Mouse (Mus musculus) gastrocnemius, adult 18-20 months (tissue): ENCODE measurements around the gene Vmn1r179. TPM values are rescaled to one million over a fixed set of nuclear protein-coding genes. Genes with fewer than 3 reads are reported as not detected.
"Not testable (repeated sequence)": the region's sequence is repeated elsewhere in the genome, so short reads cannot be mapped to it uniquely, and the experiment has no call there.

Experiments used
- DNase-seq: peaks from one replicate; pipeline ENCODE4 v3.0.0; 2021; ENCODE audit warnings: low spot score
- long read RNA-seq, 2 experiments: library from polyadenylated mRNA; stranded (forward); transcript quantifications; one replicate each; pipeline ENCODE4 v2.0.0; 2021
- total RNA-seq, 2 experiments: library from RNA; stranded (reverse); gene quantifications; 2 replicates each; pipeline ENCODE4 v1.2.3; 2021

Vmn1r179 gene
- not detected for total RNA-seq
- long read RNA-seq, experiment 1 = 0 reads
- long read RNA-seq, experiment 2 = 0 reads

- DNase-seq = no peak
These were observed at the start of gene Vmn1r179 for GRCm38 (mm10) chr7:23926678-23927077. Gene Vmn1r179 (plus strand): TSS chr7:23926978.

GRCm38 (mm10) chr7:23891709-23892108, 35.1 kb upstream of the Vmn1r179 start, which contains the start of gene Vmn1r178:
Gene Vmn1r178 (plus strand): TSS chr7:23892009.
- DNase-seq = no peak

GRCm38 (mm10) chr7:23950332-23950731, 23.6 kb downstream of the Vmn1r179 start, which contains the start of gene Vmn1r180:
Gene Vmn1r180 (plus strand): TSS chr7:23950632.
- DNase-seq = no peak

- DNase-seq = not testable (repeated sequence)
These were observed 41.3 kb downstream of the Vmn1r179 start for GRCm38 (mm10) chr7:23968044-23968443.

GRCm38 (mm10) chr7:23974315-23974714, 47.5 kb downstream of the Vmn1r179 start, which contains the start of gene Vmn1r181:
Gene Vmn1r181 (plus strand): TSS chr7:23974615.
- DNase-seq = not testable (repeated sequence)

Other genes starting within 250 kb of the Vmn1r179 start
- gene Vmn1r173, start 226.3 kb upstream of the Vmn1r179 start, total RNA-seq = not detected
- not detected for gene Vmn1r174, start 174.7 kb upstream of the Vmn1r179 start, total RNA-seq
- not detected for gene Vmn1r175, start 116.3 kb upstream of the Vmn1r179 start, total RNA-seq
- not detected for gene Vmn1r176, start 89.6 kb upstream of the Vmn1r179 start, total RNA-seq
- not detected for gene Vmn1r177, start 60.5 kb upstream of the Vmn1r179 start, total RNA-seq
- not detected for gene Vmn1r178, start 35.0 kb upstream of the Vmn1r179 start, total RNA-seq
- gene Vmn1r180, start 23.7 kb downstream of the Vmn1r179 start, total RNA-seq = not detected
- not detected for gene Vmn1r181, start 47.6 kb downstream of the Vmn1r179 start, total RNA-seq
- not detected for gene V1rd19, start 74.7 kb downstream of the Vmn1r179 start, total RNA-seq
- gene Vmn1r183, start 126.3 kb downstream of the Vmn1r179 start, total RNA-seq = not detected
- 10 to 100 TPM; 17.1 to 17.2 TPM for gene Zfp180, start 154.9 kb downstream of the Vmn1r179 start, total RNA-seq
- gene Zfp112, start 185.3 kb downstream of the Vmn1r179 start, total RNA-seq = 1 to 10 TPM; 5.3 to 5.7 TPM
- 1 to 10 TPM; 3.5 TPM for gene Zfp235, start 207.2 kb downstream of the Vmn1r179 start, total RNA-seq
- under 1 TPM; 0.07 to 0.28 TPM for gene Zfp114, start 248.1 kb downstream of the Vmn1r179 start, total RNA-seq